Mouse (Mus musculus) CH12.LX (cell line): ENCODE results near the gene Fhit. TPM values are rescaled to one million over a fixed set of nuclear protein-coding genes. Genes with fewer than 3 reads are reported as not detected.

Source experiments
- DNase-seq: peaks from one replicate; pipeline ENCODE4 v3.0.0-alpha.2; 2013; ENCODE audit errors: extremely low read depth
- H3K27ac ChIP-seq: 2 replicates; pipeline ENCODE4 v1.5.1; 2012; ENCODE audit warnings: low read depth, mild to moderate bottlenecking, control low read depth, moderate library complexity; ENCODE audit not compliant: insufficient read depth
- H3K27me3 ChIP-seq: replicated peaks from 2 replicates; pipeline ENCODE3; 2012; ENCODE audit warnings: inconsistent platforms
- H3K36me3 ChIP-seq, 2 experiments: replicated peaks in 1 of 2; 2 replicates each; pipeline versions ENCODE3 to v1.6.1; 2012; ENCODE audit warnings: inconsistent platforms in 1 of 2, low read length in 1 of 2, mild to moderate bottlenecking in 1 of 2, mixed read lengths in 1 of 2, moderate library complexity in 1 of 2; ENCODE audit not compliant: control insufficient read depth in 1 of 2, insufficient read depth in 1 of 2
- H3K4me1 ChIP-seq, 2 experiments: 2 replicates each; pipeline ENCODE4 v1.6.1; 2012; ENCODE audit warnings: inconsistent platforms in 1 of 2, moderate library complexity in 1 of 2; ENCODE audit not compliant: insufficient read depth in 2 of 2, control insufficient read depth in 1 of 2
- H3K4me2 ChIP-seq: 2 replicates; pipeline ENCODE4 v1.6.1; 2012; ENCODE audit warnings: low read depth, mild to moderate bottlenecking, control low read depth; ENCODE audit not compliant: poor library complexity, insufficient read depth, severe bottlenecking
- H3K4me3 ChIP-seq, 3 experiments: fragments of 150-350 bp in 1 of 3; sonication (generic) in 1 of 3; replicated peaks in 1 of 3; 2 replicates each; pipeline versions ENCODE3 to v1.5.1; 2011 to 2012; ENCODE audit warnings: low read depth in 2 of 3, low read length in 2 of 3, mild to moderate bottlenecking in 2 of 3, moderate library complexity in 2 of 3, control low read depth in 1 of 3, improper control_type of control experiment in 1 of 3, inconsistent platforms in 1 of 3, mixed read lengths in 1 of 3; ENCODE audit not compliant: poor library complexity in 1 of 3
- H3K79me2 ChIP-seq: replicated peaks from 2 replicates; pipeline ENCODE4 v1.6.1; 2012; ENCODE audit warnings: mild to moderate bottlenecking, moderate library complexity; ENCODE audit not compliant: control insufficient read depth, poor library complexity, insufficient read depth, severe bottlenecking; ENCODE audit errors: extremely low read depth
- H3K9ac ChIP-seq: 2 replicates; pipeline ENCODE4 v1.6.1; 2012; ENCODE audit warnings: low read depth, mild to moderate bottlenecking, control low read depth, moderate library complexity; ENCODE audit not compliant: insufficient read depth
- H3K9me3 ChIP-seq: replicated peaks from 2 replicates; pipeline ENCODE3; 2012; ENCODE audit warnings: low read length, inconsistent platforms, mixed read lengths
- BHLHE40 ChIP-seq: IDR thresholded peaks from 2 replicates; pipeline ENCODE4 v1.6.1; 2011; ENCODE audit warnings: mild to moderate bottlenecking, low read depth, low read length, improper control_type of control experiment
- CHD2 ChIP-seq: IDR thresholded peaks from 2 replicates; pipeline ENCODE4 v1.6.1; 2011; ENCODE audit warnings: low read length, improper control_type of control experiment
- E2F4 ChIP-seq: IDR thresholded peaks from 2 replicates; pipeline ENCODE4 v1.6.1; 2011; ENCODE audit warnings: low read depth, low read length, improper control_type of control experiment; ENCODE audit not compliant: insufficient replicate concordance
- EP300 ChIP-seq: IDR thresholded peaks from 2 replicates; pipeline ENCODE4 v1.6.1; 2011; ENCODE audit warnings: low read length, improper control_type of control experiment
- ETS1 ChIP-seq: conservative IDR thresholded peaks from 2 replicates; pipeline ENCODE4 v1.6.1; 2012; ENCODE audit warnings: low read depth, mild to moderate bottlenecking, inconsistent platforms, low read length, improper control_type of control experiment, moderate library complexity
- GABPA ChIP-seq: IDR thresholded peaks from 2 replicates; pipeline ENCODE4 v1.6.1; 2012; ENCODE audit warnings: low read depth, low read length, improper control_type of control experiment, inconsistent platforms; ENCODE audit not compliant: insufficient replicate concordance
- HCFC1 ChIP-seq: IDR thresholded peaks from 2 replicates; pipeline ENCODE4 v1.6.1; 2012; ENCODE audit warnings: low read depth, mild to moderate bottlenecking, inconsistent platforms, low read length, improper control_type of control experiment
- IRF4 ChIP-seq: IDR thresholded peaks from 2 replicates; pipeline ENCODE4 v1.6.1; 2014; ENCODE audit warnings: low read depth, mild to moderate bottlenecking, inconsistent platforms, low read length, improper control_type of control experiment
- JUND ChIP-seq: conservative IDR thresholded peaks from 2 replicates; pipeline ENCODE4 v1.6.1; 2011; ENCODE audit warnings: low read depth, low read length, improper control_type of control experiment
- KAT2A ChIP-seq: IDR thresholded peaks from 2 replicates; pipeline ENCODE4 v1.6.1; 2012; ENCODE audit warnings: low read length, improper control_type of control experiment, inconsistent platforms; ENCODE audit not compliant: insufficient replicate concordance
- MEF2A ChIP-seq: IDR thresholded peaks from 2 replicates; pipeline ENCODE4 v1.6.1; 2014; ENCODE audit warnings: low read depth, mild to moderate bottlenecking, inconsistent platforms, low read length, improper control_type of control experiment, borderline replicate concordance
- NELFE ChIP-seq: IDR thresholded peaks from 2 replicates; pipeline ENCODE4 v1.6.1; 2011; ENCODE audit warnings: low read depth, low read length, improper control_type of control experiment
- NRF1 ChIP-seq: IDR thresholded peaks from 2 replicates; pipeline ENCODE4 v1.6.1; 2014; ENCODE audit warnings: low read depth, mild to moderate bottlenecking, inconsistent platforms, low read length, improper control_type of control experiment, moderate library complexity
- PAX5 ChIP-seq: IDR thresholded peaks from 2 replicates; pipeline ENCODE4 v1.6.1; 2012; ENCODE audit warnings: low read length, inconsistent platforms, mixed read lengths
- POLR2A ChIP-seq: IDR thresholded peaks from 2 replicates; pipeline ENCODE4 v1.6.1; 2011; ENCODE audit warnings: low read depth, mild to moderate bottlenecking, improper control_type of control experiment, low read length
- TBP ChIP-seq: conservative IDR thresholded peaks from 2 replicates; pipeline ENCODE4 v1.6.1; 2011; ENCODE audit warnings: low read depth, low read length, improper control_type of control experiment
- TCF12 ChIP-seq: IDR thresholded peaks from 2 replicates; pipeline ENCODE4 v1.6.1; 2014; ENCODE audit warnings: low read depth, mild to moderate bottlenecking, inconsistent platforms, low read length, improper control_type of control experiment
- ZC3H11A ChIP-seq: IDR thresholded peaks from 2 replicates; pipeline ENCODE4 v1.6.1; 2012; ENCODE audit warnings: low read depth, mild to moderate bottlenecking, inconsistent platforms, low read length, improper control_type of control experiment
- ZKSCAN1 ChIP-seq: IDR thresholded peaks from 2 replicates; pipeline ENCODE4 v1.6.1; 2012; ENCODE audit warnings: low read depth, inconsistent platforms, low read length, improper control_type of control experiment, borderline replicate concordance
- ZNF384 ChIP-seq: IDR thresholded peaks from 2 replicates; pipeline ENCODE4 v1.6.1; 2012; ENCODE audit warnings: low read depth, low read length, improper control_type of control experiment, inconsistent platforms
- dilution Hi-C: fragments of 300-500 bp; cut with MboI; formaldehyde crosslinking; loops from 2 replicates; pipeline ENCODE4 v1.14.3; 2020; ENCODE audit warnings: low sequenced_read_pairs; ENCODE audit not compliant: extremely low pct_unique_long_range_greater_than_20kb, extremely low pct_ligation_motif_present
- in situ Hi-C: fragments of 300-500 bp; cut with MboI; formaldehyde crosslinking; loops from 3 replicates; pipeline ENCODE4 v1.14.3; 2019; ENCODE audit warnings: low sequenced_read_pairs, low pct_ligation_motif_present, low pct_unique_long_range_greater_than_20kb, mixed read lengths
- polyA plus RNA-seq: library from polyadenylated mRNA; unstranded; fragments of >175 nt; gene quantifications from 2 replicates; pipeline ENCODE4 v1.2.1, GENCODE M21; 2012; ENCODE audit warnings: low read depth; ENCODE audit not compliant: insufficient read length
- total RNA-seq, 2 experiments: library from RNA; depleted of rRNA; stranded (reverse); fragments of 300-350 nt in 1 of 2; fragments of >200 nt in 1 of 2; gene quantifications; 2 replicates each; pipeline ENCODE4 v1.2.3; 2012 to 2014

Fhit gene
- total and polyA plus RNA-seq, 3 experiments, result 0.64 to 1.9 (median 0.64) TPM

GRCm38 (mm10) chr14:10363306-10363705 lies 798.5 kb downstream of the Fhit start:
- Histone ChIP-seq H3K9me3 (no peaks in the 10 kb centered on the region), H3K4me3 (no peak overlapping the region), H3K27ac (no peak overlapping the region), H3K79me2 (no peaks in the 10 kb centered on the region), H3K4me1 (peaks cover 0 to 17% of the 10 kb centered on the region in 2 experiments; a peak in 2 of 4 replicates), H3K9ac (no peak overlapping the region), H3K4me2 (no peak overlapping the region), H3K36me3 (no peaks in the 10 kb centered on the region), H3K27me3 (no peaks in the 10 kb centered on the region)
- in situ Hi-C loops, result no loop called here
- peak; percentile 39 for DNase-seq
- dilution Hi-C loops, result no loop called here
- TF ChIP-seq TBP (no peak), EP300 (peak; percentile 77), TCF12 (0 out of 2 replicates have a peak, but pooled peaks have one; percentile 16), IRF4 (peak; percentile 72; the same call in 1 of the 2 replicates), HCFC1 (no peak), PAX5 (no peak), CHD2 (no peak), ZC3H11A (no peak), BHLHE40 (0 out of 2 replicates have a peak, but pooled peaks have one; percentile 17), ETS1 (peak; percentile 29; the same call in 1 of the 2 replicates), JUND (peak; percentile 48; the same call in 1 of the 2 replicates)

DNA sequence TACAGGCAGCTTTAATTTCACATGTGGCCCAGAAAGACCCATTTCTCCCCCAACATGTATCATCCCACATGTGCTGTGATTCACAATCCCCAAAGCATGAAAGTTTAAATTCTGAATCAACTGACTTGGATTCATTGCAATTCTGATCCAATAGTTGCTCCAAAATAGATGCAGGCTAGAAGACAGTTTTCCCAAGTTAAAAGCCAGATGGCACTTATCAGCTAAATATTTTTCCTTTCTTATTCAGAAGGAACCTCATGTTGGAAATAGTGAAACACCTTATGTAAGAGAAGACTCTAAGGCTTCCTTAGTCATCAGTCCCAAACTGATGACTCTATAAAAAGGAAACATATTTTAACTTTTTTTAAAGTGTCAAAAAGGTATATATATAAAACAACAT lies 815.9 kb downstream of the Fhit start:
- no peaks in the 10 kb centered on the region for H3K36me3 ChIP-seq
- no peaks in the 10 kb centered on the region for H3K9me3 ChIP-seq
- in situ Hi-C loops (no loop called here), dilution Hi-C loops (no loop called here)
- no peaks in the 10 kb centered on the region for H3K27me3 ChIP-seq
- no peaks in the 10 kb centered on the region for H3K4me1 ChIP-seq
- no peak overlapping the region for H3K9ac ChIP-seq
- no peak overlapping the region for H3K4me3 ChIP-seq
- no peak overlapping the region for H3K4me2 ChIP-seq
- no peaks in the 10 kb centered on the region for H3K79me2 ChIP-seq
- H3K27ac ChIP-seq, result no peak overlapping the region
- TF ChIP-seq PAX5, result no peak
- TF ChIP-seq POLR2A, result no peak
- TF ChIP-seq MEF2A, result no peak
- TF ChIP-seq NELFE, result no peak
- TF ChIP-seq GABPA, result no peak
- TF ChIP-seq NRF1, result no peak
- no peak for TF ChIP-seq JUND
- TF ChIP-seq ZKSCAN1, result no peak
- no peak for TF ChIP-seq ZNF384
- TF ChIP-seq EP300, result no peak
- no peak for TF ChIP-seq KAT2A
- no peak for TF ChIP-seq E2F4
- TF ChIP-seq, all 38 proteins: peak for 0
- no peak for DNase-seq
